Comparison of ENCODE assay signal across 21 mouse cellular contexts in genomic region chr13:40947538-40948205, GRCm38 (mm10). TPM values are rescaled to one million over a fixed set of nuclear protein-coding genes. Genes with fewer than 3 reads are reported as not detected.
DNase-seq lines count a peak whose midpoint lies in the region; ATAC-seq and TF ChIP-seq lines count a peak whose summit lies in the region.
"Had no signal": no experiment of that assay in that cellular context is flagged by ENCODE, and none has a peak within 500 bp of the region (broad histone marks: within the 10 kb centered on the region; RNA-seq: fewer than 3 reads in every experiment).

No protein-coding gene starts in this region.

- 39% methylated on average over 7 of the region's 7 CpGs for WGBS in heart, embryonic 13.5 days
- WGBS in hindbrain, embryonic 13.5 days = 80% methylated on average over 7 of the region's 7 CpGs

- H3K9me3 ChIP-seq in heart, embryonic 13.5 days = no peaks in the 10 kb centered on the region
- H3K9me3 ChIP-seq in MEL (replicated peaks; ENCODE audit: insufficient read depth, low read length) = no peaks in the 10 kb centered on the region
- H3K9me3 ChIP-seq in hindbrain, embryonic 13.5 days = no peaks in the 10 kb centered on the region
- H3K9me3 ChIP-seq: embryonic facial prominence, embryonic 12.5 days; limb, embryonic 15.5 days; midbrain, embryonic 10.5 days; neural tube, embryonic 12.5 days; stomach, embryonic 15.5 days had no signal

- no peaks in the 10 kb centered on the region for H3K27me3 ChIP-seq in heart, embryonic 13.5 days (replicated peaks)
- H3K27me3 ChIP-seq in MEL (ENCODE audit: control insufficient read depth in 1 of 2, insufficient read depth in 2 of 2, low read length in 2 of 2) = no peaks in the 10 kb centered on the region; a peak in 1 of 4 replicates
- no peaks in the 10 kb centered on the region for H3K27me3 ChIP-seq in hindbrain, embryonic 13.5 days
- H3K27me3 ChIP-seq: embryonic facial prominence, embryonic 12.5 days; limb, embryonic 15.5 days; neural tube, embryonic 12.5 days; stomach, embryonic 15.5 days had no signal

- peaks cover 41% of the 10 kb centered on the region for H3K4me1 ChIP-seq in heart, embryonic 13.5 days
- H3K4me1 ChIP-seq in MEL (ENCODE audit: control insufficient read depth in 1 of 2, insufficient read depth in 2 of 2, low read length in 2 of 2) = peaks cover 0 to 15% of the 10 kb centered on the region in 2 experiments; a peak in 2 of 4 replicates
- peaks cover 8% of the 10 kb centered on the region for H3K4me1 ChIP-seq in hindbrain, embryonic 13.5 days (replicated peaks)

- no peaks in the 10 kb centered on the region for H3K36me3 ChIP-seq in heart, embryonic 13.5 days
- peaks cover 0 to 11% of the 10 kb centered on the region in 2 experiments; a peak in 2 of 4 replicates for H3K36me3 ChIP-seq in MEL (ENCODE audit: control insufficient read depth in 1 of 2, insufficient read depth in 2 of 2, low read length in 2 of 2)
- H3K36me3 ChIP-seq in hindbrain, embryonic 13.5 days = no peaks in the 10 kb centered on the region
- H3K36me3 ChIP-seq: embryonic facial prominence, embryonic 12.5 days; limb, embryonic 15.5 days; midbrain, embryonic 10.5 days; neural tube, embryonic 12.5 days; stomach, embryonic 15.5 days had no signal

- no peaks in the 10 kb centered on the region for H3K79me2 ChIP-seq in MEL (ENCODE audit: control insufficient read depth, insufficient read depth, low read length, poor library complexity)

- no peak overlapping the region for H3K4me3 ChIP-seq in heart, embryonic 13.5 days
- no peak overlapping the region for H3K4me3 ChIP-seq in layer of hippocampus, adult 2 months
- no peak overlapping the region for H3K4me3 ChIP-seq in MEL (ENCODE audit: control insufficient read depth in 1 of 2, insufficient read depth in 1 of 2, low read depth in 2 of 2, low read length in 2 of 2)
- no peak overlapping the region for H3K4me3 ChIP-seq in hindbrain, embryonic 13.5 days
- H3K4me3 ChIP-seq: embryonic facial prominence, embryonic 12.5 days; limb, embryonic 15.5 days; midbrain, embryonic 10.5 days; neural tube, embryonic 12.5 days; stomach, embryonic 15.5 days had no signal

- TF ChIP-seq CTCF in layer of hippocampus, adult 2 months (conservative IDR thresholded peaks at IDR 0.05) = no peak
- no peak for TF ChIP-seq CTCF in MEL (IDR thresholded peaks at IDR 0.05 in 2 of 3, conservative IDR thresholded peaks at IDR 0.05 in 1 of 3; ENCODE audit: control insufficient read depth in 1 of 3, insufficient read depth in 1 of 3, low read depth in 2 of 3, low read length in 3 of 3, poor library complexity in 1 of 3, severe bottlenecking in 1 of 3)

- peak overlapping the region; percentile 16 for H3K27ac ChIP-seq in heart, embryonic 13.5 days (replicated peaks)
- H3K27ac ChIP-seq in layer of hippocampus, adult 2 months = peak overlapping the region; percentile 6; the same call in 1 of the 2 replicates
- no peak overlapping the region for H3K27ac ChIP-seq in MEL (ENCODE audit: control insufficient read depth, low read depth, low read length)
- H3K27ac ChIP-seq in hindbrain, embryonic 13.5 days = no peak overlapping the region
- H3K27ac ChIP-seq: embryonic facial prominence, embryonic 12.5 days; hindbrain, postnatal 0 days; limb, embryonic 15.5 days; midbrain, embryonic 10.5 days; neural tube, embryonic 12.5 days; stomach, embryonic 15.5 days had no signal

- ATAC-seq in heart, embryonic 13.5 days (ENCODE audit: extremely low read depth, insufficient number of reproducible peaks, low FRiP score, low TSS enrichment) = no peak
- ATAC-seq in common myeloid progenitor, adult 5-6 weeks (replicated peaks; ENCODE audit: low read depth, poor library complexity, severe bottlenecking) = peak; percentile 45
- no peak for ATAC-seq in hindbrain, embryonic 13.5 days (ENCODE audit: low FRiP score)
- ATAC-seq: hindbrain, postnatal 0 days; liver, postnatal 0 days had no signal

- no peak for TF ChIP-seq RAD21 in MEL (IDR thresholded peaks at IDR 0.05; ENCODE audit: low read depth, low read length)

- TF ChIP-seq EP300 in MEL (IDR thresholded peaks at IDR 0.05; ENCODE audit: low read depth in 1 of 2, low read length in 2 of 2) = no peak

- no peak for TF ChIP-seq POLR2A in MEL (IDR thresholded peaks at IDR 0.05; ENCODE audit: control insufficient read depth in 1 of 2, insufficient read depth in 1 of 2, low read depth in 1 of 2, low read length in 2 of 2, poor library complexity in 1 of 2)

- H3K9ac ChIP-seq in heart, embryonic 13.5 days = no peak overlapping the region
- H3K9ac ChIP-seq in MEL (ENCODE audit: control insufficient read depth, low read depth, low read length, poor library complexity, severe bottlenecking) = no peak overlapping the region
- H3K9ac ChIP-seq in hindbrain, embryonic 13.5 days = no peak overlapping the region
- H3K9ac ChIP-seq: embryonic facial prominence, embryonic 12.5 days; limb, embryonic 15.5 days; liver, postnatal 0 days; neural tube, embryonic 12.5 days; stomach, embryonic 15.5 days had no signal

- H3K4me2 ChIP-seq in heart, embryonic 13.5 days = peak overlapping the region; percentile 34
- no peak overlapping the region for H3K4me2 ChIP-seq in hindbrain, embryonic 13.5 days
- H3K4me2 ChIP-seq: embryonic facial prominence, embryonic 12.5 days; limb, embryonic 15.5 days; neural tube, embryonic 12.5 days; stomach, embryonic 15.5 days had no signal

- intact Hi-C loops in heart, postnatal 25 days (cut with DNase I) = no loop called here

- no peak for DNase-seq in heart, postnatal 25 days (ENCODE audit: low spot score)
- DNase-seq in layer of hippocampus, adult 2 months (ENCODE audit: low spot score in 2 of 2) = no peak
- DNase-seq in layer of hippocampus, postnatal 36 days = no peak
- peak; percentile 67 for DNase-seq in MEL (ENCODE audit: low read depth, low spot score)
- no peak for DNase-seq in left cerebral cortex, adult 8-10 months (ENCODE audit: low spot score in 2 of 2)
- DNase-seq: adrenal gland, postnatal 10 days; cerebellum, adult 11-12 months; gastrocnemius, postnatal 14 days; kidney, adult 9 months; kidney, postnatal 36 days; liver, postnatal 0 days; spleen, adult 18-20 months had no signal

TF ChIP-seq in MEL, 35 proteins besides CTCF, POLR2A, EP300 and RAD21:
- TF ChIP-seq GATA1 (IDR thresholded peaks at IDR 0.05; ENCODE audit: low read depth, low read length) = peak; percentile 39; the same call in 1 of the 2 replicates
- TF ChIP-seq TBP (IDR thresholded peaks at IDR 0.05; ENCODE audit: low read depth, low read length) = no peak
- no peak for TF ChIP-seq POLR2AphosphoS2 (IDR thresholded peaks at IDR 0.05; ENCODE audit: low read length)
- no peak for TF ChIP-seq ETS1 (IDR thresholded peaks at IDR 0.05; ENCODE audit: low read depth, low read length)
- no peak for TF ChIP-seq ZMIZ1 (IDR thresholded peaks at IDR 0.05; ENCODE audit: low read depth, low read length)

RNA-seq across cellular contexts. Expression of gene Pak1ip1, which starts 53.2 kb away (rescaled TPM):
- polyA plus RNA-seq in heart, embryonic 13.5 days (2015; fragmentation: Nextera tagmentation; extraction: Ambion mirVana) = 47.4 and 52.5 TPM in 2 replicates
- 10 to 100 TPM; 24.3 to 24.8 TPM for total RNA-seq in heart, postnatal 25 days (2021)
- total RNA-seq in layer of hippocampus, adult 2 months (2021) = 10 to 100 TPM; 41.6 to 44.1 TPM
- 10 to 100 TPM; 40.7 to 42.7 TPM for total RNA-seq in layer of hippocampus, postnatal 36 days (2021)
- total RNA-seq in MEL (2012; rRNA removed) = 94.5 and 109 TPM in 2 replicates
- polyA plus RNA-seq in MEL (2012; ENCODE audit: insufficient read depth in 1 of 2, insufficient read length in 2 of 2, low read depth in 1 of 2, low replicate concordance in 2 of 2, missing spikeins in 1 of 2) = 100 to 1,000 TPM in 1 of 2 experiments, not detected in 1; 101 TPM
- total RNA-seq in common myeloid progenitor, adult 5-6 weeks (2017) = 124 and 126 TPM in 2 replicates
- 66.3 and 68.8 TPM in 2 replicates for polyA plus RNA-seq in hindbrain, embryonic 13.5 days (2015; fragmentation: Nextera tagmentation; extraction: Ambion mirVana)
- 10 to 100 TPM; 37.6 to 41.1 (median 40.2) TPM for total RNA-seq in left cerebral cortex, adult 8-10 months (2022)

Comparison
In these comparisons a context has a peak if more than half of its experiments do, and no peak if none do; other contexts are left out.
1. H3K27ac ChIP-seq: peak in heart, embryonic 13.5 days (single experiment) and layer of hippocampus, adult 2 months (single experiment); none in MEL (single experiment) and hindbrain, embryonic 13.5 days (single experiment).